Mouse (Mus musculus): Measurements from ENCODE around the gene Gna13. TPM values are rescaled to one million over a fixed set of nuclear protein-coding genes. Genes with fewer than 3 reads are reported as not detected.
A peak's percentile ranks its signal among the peaks of the same experiment; 100 is the strongest.

Gene Gna13
- total and polyA plus RNA-seq, 3 experiments: 29.6 to 93.2 (median 87.2) TPM

DNA sequence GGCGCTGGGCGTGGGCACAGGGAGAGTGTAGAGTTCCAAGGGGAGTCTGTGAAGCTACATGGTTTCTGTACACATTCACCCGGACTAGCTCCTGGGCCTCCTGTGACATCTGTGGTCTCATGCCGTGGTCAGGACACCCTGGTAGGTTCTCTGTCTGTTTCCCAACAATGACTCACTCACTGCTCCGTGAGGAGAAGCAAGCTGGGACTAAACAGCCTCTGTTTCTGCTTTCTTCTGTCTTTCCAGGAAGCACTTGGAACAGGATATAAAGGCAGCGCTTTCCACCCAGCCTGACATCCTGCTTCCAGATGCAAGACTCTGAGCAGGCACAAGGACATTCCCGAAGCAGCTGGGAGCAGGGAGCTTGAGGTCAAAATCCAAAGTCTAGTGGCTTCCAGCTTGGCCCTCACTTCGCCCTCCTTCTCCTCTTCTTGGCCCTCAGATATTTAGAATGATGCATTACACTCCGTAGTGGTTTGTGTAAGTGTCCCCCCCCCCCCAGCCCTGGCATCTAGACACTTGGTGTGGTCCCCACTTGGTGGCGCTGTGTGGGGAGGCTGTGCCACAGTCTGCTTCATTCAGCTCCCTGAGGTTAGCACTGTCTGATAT is 18.5 kb upstream of the Gna13 start:
- Histone ChIP-seq H3K4me3 (ENCODE audit: low read depth, low read length) (no peak overlapping the region), H3K36me3 (replicated peaks) (no peaks in the 10 kb centered on the region), H3K4me1 (ENCODE audit: insufficient read depth, low read depth, low read length) (peaks cover 29% of the 10 kb centered on the region), H3K9me3 (replicated peaks) (no peaks in the 10 kb centered on the region), H3K27me3 (ENCODE audit: insufficient read depth, low read length) (peaks cover 15% of the 10 kb centered on the region)
- no peak for ATAC-seq (ENCODE audit: extremely low read depth, insufficient number of reproducible peaks, low FRiP score, poor library complexity, severe bottlenecking)
- TF ChIP-seq GATA1 (IDR thresholded peaks at IDR 0.05; ENCODE audit: borderline replicate concordance, low read length) (no peak), CTCF (IDR thresholded peaks at IDR 0.05; ENCODE audit: low read depth, low read length) (no peak), TAL1 (conservative IDR thresholded peaks at IDR 0.05; ENCODE audit: low read depth, low read length) (no peak), POLR2AphosphoS5 (IDR thresholded peaks at IDR 0.05; ENCODE audit: insufficient replicate concordance, low read depth, low read length) (no peak), GATA2 (IDR thresholded peaks at IDR 0.05; ENCODE audit: borderline replicate concordance, low read depth, low read length) (no peak)
- no peak for DNase-seq (ENCODE audit: low spot score)

DNA sequence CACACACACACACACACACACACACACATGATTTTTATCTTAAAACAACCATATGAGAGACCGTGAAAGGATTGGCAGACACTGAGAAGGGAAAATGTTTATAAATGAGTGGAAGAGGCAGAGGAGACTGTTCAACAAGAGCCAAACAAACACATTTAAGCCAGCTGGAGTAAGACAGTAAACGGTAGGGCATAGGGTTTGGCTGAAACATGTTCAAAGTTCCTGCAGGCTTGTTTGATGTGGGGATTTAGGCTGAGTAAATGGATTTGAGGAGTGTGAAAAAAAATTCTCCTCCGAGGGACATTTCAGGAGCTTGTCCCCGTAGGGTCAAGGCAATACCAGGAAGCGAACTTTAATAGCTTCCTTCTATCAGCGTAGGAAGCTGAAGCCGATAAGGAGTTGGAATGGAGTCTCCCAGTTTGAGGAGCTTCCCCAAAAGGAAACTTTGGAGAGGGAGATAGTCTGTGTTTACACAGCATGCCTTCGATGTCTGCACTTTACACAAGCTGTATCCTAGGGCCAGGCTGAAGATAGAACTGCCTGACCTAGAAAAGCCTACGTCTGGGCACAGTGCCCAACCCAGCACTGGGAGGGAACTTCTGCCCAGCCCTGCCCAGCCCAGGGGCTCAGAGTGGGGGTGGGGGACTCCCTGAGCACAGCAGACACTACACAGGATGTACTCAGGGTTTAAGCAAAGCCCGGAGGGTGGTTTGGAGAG is 15.2 kb upstream of the Gna13 start:
- Histone ChIP-seq H3K4me1 (ENCODE audit: insufficient read depth, low read depth, low read length) (peaks cover 39% of the 10 kb centered on the region), H3K27me3 (ENCODE audit: insufficient read depth, low read length) (peaks cover 6% of the 10 kb centered on the region; the same call in 1 of the 2 replicates), H3K9me3 (replicated peaks) (no peaks in the 10 kb centered on the region), H3K36me3 (replicated peaks) (no peaks in the 10 kb centered on the region), H3K4me3 (ENCODE audit: low read depth, low read length) (no peak overlapping the region)
- DNase-seq (ENCODE audit: low spot score): peak; percentile 29
- ATAC-seq (ENCODE audit: extremely low read depth, insufficient number of reproducible peaks, low FRiP score, poor library complexity, severe bottlenecking): no peak
- no peak for TF ChIP-seq POLR2AphosphoS5 (IDR thresholded peaks at IDR 0.05; ENCODE audit: insufficient replicate concordance, low read depth, low read length)
- no peak for TF ChIP-seq GATA2 (IDR thresholded peaks at IDR 0.05; ENCODE audit: borderline replicate concordance, low read depth, low read length)
- TF ChIP-seq GATA1 (IDR thresholded peaks at IDR 0.05; ENCODE audit: borderline replicate concordance, low read length): no peak
- TF ChIP-seq TAL1 (conservative IDR thresholded peaks at IDR 0.05; ENCODE audit: low read depth, low read length): no peak

DNA sequence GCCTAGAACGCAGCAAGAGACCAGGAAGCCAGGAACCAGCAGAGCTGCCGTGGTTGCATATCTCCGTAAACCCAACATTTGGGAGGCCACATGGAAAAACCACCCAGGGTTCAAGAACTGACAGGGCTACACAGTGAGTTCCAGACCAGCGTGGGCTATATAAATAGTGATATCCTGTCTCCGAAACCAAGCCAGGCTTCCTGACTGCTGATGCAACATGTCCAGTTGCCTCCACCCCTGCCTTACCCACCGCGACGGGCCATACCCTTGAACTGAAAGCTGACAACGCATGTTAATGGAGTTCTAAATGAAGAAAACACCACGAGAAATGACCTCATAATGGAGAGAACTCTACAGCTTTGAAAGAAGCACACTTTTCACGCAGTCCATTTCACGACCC is 14.2 kb upstream of the Gna13 start:
- Histone ChIP-seq H3K36me3 (replicated peaks) (no peaks in the 10 kb centered on the region), H3K4me1 (ENCODE audit: insufficient read depth, low read depth, low read length) (peaks cover 43% of the 10 kb centered on the region), H3K27me3 (ENCODE audit: insufficient read depth, low read length) (0 out of 2 replicates have a peak, but pooled peaks cover 6% of the 10 kb centered on the region), H3K4me3 (ENCODE audit: low read depth, low read length) (no peak overlapping the region), H3K9me3 (replicated peaks) (no peaks in the 10 kb centered on the region)
- no peak for DNase-seq (ENCODE audit: low spot score)
- ATAC-seq (ENCODE audit: extremely low read depth, insufficient number of reproducible peaks, low FRiP score, poor library complexity, severe bottlenecking): no peak
- TF ChIP-seq POLR2AphosphoS5 (IDR thresholded peaks at IDR 0.05; ENCODE audit: insufficient replicate concordance, low read depth, low read length): no peak
- TF ChIP-seq CTCF (IDR thresholded peaks at IDR 0.05; ENCODE audit: low read depth, low read length): no peak
- TF ChIP-seq GATA1 (IDR thresholded peaks at IDR 0.05; ENCODE audit: borderline replicate concordance, low read length): no peak
- TF ChIP-seq TAL1 (conservative IDR thresholded peaks at IDR 0.05; ENCODE audit: low read depth, low read length): no peak
- no peak for TF ChIP-seq GATA2 (IDR thresholded peaks at IDR 0.05; ENCODE audit: borderline replicate concordance, low read depth, low read length)

DNA sequence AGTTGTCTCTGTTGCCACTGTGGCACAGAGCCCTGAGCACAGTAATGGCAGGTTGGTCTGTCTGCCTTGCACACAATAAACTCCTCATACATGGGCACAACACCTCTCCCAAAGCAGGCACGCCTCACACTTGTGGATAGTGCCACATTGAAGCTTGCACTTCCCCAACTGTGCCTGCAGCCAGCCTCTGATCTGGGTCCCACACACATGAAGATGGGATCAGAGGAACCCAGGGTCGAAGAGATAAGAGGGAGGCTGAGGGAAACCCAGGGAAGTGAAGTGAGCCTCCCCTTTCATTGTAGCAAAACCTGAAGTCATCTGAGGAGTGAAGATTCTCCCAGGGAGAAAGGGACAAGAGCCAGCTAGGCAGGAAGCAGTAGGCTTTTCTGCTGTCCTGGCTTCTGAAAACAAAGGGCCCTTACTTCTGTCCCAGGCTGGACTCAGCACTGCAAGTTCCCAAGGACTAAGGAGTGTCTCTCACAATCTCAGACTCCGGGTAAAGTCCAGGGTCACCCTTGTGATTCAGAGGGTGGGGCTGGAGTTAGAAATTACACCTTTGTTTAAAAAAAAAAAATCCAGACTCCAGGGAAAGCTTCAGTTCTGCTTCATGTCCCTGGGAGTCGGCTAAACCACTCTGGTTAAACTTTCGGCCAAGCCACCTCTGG is 12.8 kb upstream of the Gna13 start:
- TF ChIP-seq GATA2 (IDR thresholded peaks at IDR 0.05; ENCODE audit: borderline replicate concordance, low read depth, low read length) (no peak), GATA1 (IDR thresholded peaks at IDR 0.05; ENCODE audit: borderline replicate concordance, low read length) (no peak), TAL1 (conservative IDR thresholded peaks at IDR 0.05; ENCODE audit: low read depth, low read length) (no peak), POLR2AphosphoS5 (IDR thresholded peaks at IDR 0.05; ENCODE audit: insufficient replicate concordance, low read depth, low read length) (no peak), CTCF (IDR thresholded peaks at IDR 0.05; ENCODE audit: low read depth, low read length) (no peak)
- Histone ChIP-seq H3K36me3 (replicated peaks) (no peaks in the 10 kb centered on the region), H3K4me3 (ENCODE audit: low read depth, low read length) (no peak overlapping the region), H3K27me3 (ENCODE audit: insufficient read depth, low read length) (0 out of 2 replicates have a peak, but pooled peaks cover 2% of the 10 kb centered on the region), H3K4me1 (ENCODE audit: insufficient read depth, low read depth, low read length) (peaks cover 47% of the 10 kb centered on the region), H3K9me3 (replicated peaks) (no peaks in the 10 kb centered on the region)
- DNase-seq (ENCODE audit: low spot score): no peak
- peak; percentile 31 for ATAC-seq (ENCODE audit: extremely low read depth, insufficient number of reproducible peaks, low FRiP score, poor library complexity, severe bottlenecking)

DNA sequence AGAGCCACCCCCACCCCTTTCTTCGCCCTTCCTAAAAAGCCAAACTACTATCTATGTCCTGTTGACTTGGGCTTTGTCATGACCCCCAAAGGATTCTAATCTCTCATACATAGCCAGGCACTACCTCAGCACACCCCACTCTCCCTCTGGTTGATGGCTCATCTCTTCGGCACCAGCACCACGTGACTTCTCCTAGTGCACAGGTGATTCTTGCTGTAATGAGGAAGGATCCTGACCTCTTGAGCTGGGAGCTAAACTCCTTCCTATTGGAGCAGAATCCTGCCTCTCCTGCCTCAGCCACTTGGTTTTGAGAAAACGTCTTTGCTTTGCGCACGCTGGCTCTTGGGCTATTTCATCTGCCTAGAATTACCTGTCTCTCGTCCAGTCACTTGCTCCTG is 12.3 kb upstream of the Gna13 start:
- DNase-seq (ENCODE audit: low spot score): no peak
- 0 out of 2 replicates have a peak, but pooled peaks cover 2% of the 10 kb centered on the region for H3K27me3 ChIP-seq (ENCODE audit: insufficient read depth, low read length)
- H3K36me3 ChIP-seq (replicated peaks): no peaks in the 10 kb centered on the region
- ATAC-seq (ENCODE audit: extremely low read depth, insufficient number of reproducible peaks, low FRiP score, poor library complexity, severe bottlenecking): no peak
- H3K4me1 ChIP-seq (ENCODE audit: insufficient read depth, low read depth, low read length): peaks cover 45% of the 10 kb centered on the region
- no peak overlapping the region for H3K4me3 ChIP-seq (ENCODE audit: low read depth, low read length)
- H3K9me3 ChIP-seq (replicated peaks): no peaks in the 10 kb centered on the region
- TF ChIP-seq GATA2 (IDR thresholded peaks at IDR 0.05; ENCODE audit: borderline replicate concordance, low read depth, low read length): no peak
- TF ChIP-seq CTCF (IDR thresholded peaks at IDR 0.05; ENCODE audit: low read depth, low read length): no peak
- no peak for TF ChIP-seq TAL1 (conservative IDR thresholded peaks at IDR 0.05; ENCODE audit: low read depth, low read length)
- no peak for TF ChIP-seq POLR2AphosphoS5 (IDR thresholded peaks at IDR 0.05; ENCODE audit: insufficient replicate concordance, low read depth, low read length)
- no peak for TF ChIP-seq GATA1 (IDR thresholded peaks at IDR 0.05; ENCODE audit: borderline replicate concordance, low read length)

DNA sequence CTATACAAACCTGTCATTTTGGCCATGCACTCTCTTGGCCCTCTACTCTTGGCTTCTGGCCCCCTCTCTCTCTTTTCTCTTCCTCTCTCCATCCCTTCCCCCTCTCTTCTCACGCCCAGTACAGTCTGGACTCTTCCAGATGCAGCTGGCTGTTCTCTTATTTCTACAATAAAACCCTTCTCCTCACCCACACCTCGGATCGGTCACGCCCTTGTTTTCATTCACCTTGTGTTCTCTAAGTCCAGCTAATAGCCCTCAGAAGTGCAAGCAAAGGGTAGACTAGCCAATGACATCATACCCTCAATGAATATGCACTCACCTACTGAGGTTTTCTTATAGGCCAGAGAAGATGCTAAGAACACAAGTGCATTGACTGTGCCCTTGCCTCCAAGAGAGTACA is 11.1 kb upstream of the Gna13 start:
- Histone ChIP-seq H3K4me3 (ENCODE audit: low read depth, low read length) (no peak overlapping the region), H3K36me3 (replicated peaks) (peaks cover 5% of the 10 kb centered on the region), H3K4me1 (ENCODE audit: insufficient read depth, low read depth, low read length) (peaks cover 44% of the 10 kb centered on the region), H3K9me3 (replicated peaks) (no peaks in the 10 kb centered on the region), H3K27me3 (ENCODE audit: insufficient read depth, low read length) (0 out of 2 replicates have a peak, but pooled peaks cover 2% of the 10 kb centered on the region)
- no peak for DNase-seq (ENCODE audit: low spot score)
- no peak for TF ChIP-seq CTCF (IDR thresholded peaks at IDR 0.05; ENCODE audit: low read depth, low read length)
- TF ChIP-seq GATA1 (IDR thresholded peaks at IDR 0.05; ENCODE audit: borderline replicate concordance, low read length): no peak
- TF ChIP-seq TAL1 (conservative IDR thresholded peaks at IDR 0.05; ENCODE audit: low read depth, low read length): no peak
- no peak for TF ChIP-seq GATA2 (IDR thresholded peaks at IDR 0.05; ENCODE audit: borderline replicate concordance, low read depth, low read length)
- TF ChIP-seq POLR2AphosphoS5 (IDR thresholded peaks at IDR 0.05; ENCODE audit: insufficient replicate concordance, low read depth, low read length): no peak
- ATAC-seq (ENCODE audit: extremely low read depth, insufficient number of reproducible peaks, low FRiP score, poor library complexity, severe bottlenecking): no peak

Measured in G1E (cell line).